Mouse (Mus musculus) midbrain, embryonic 14.5 days (tissue): Measurements from ENCODE around the gene Svopl. TPM values are rescaled to one million over a fixed set of nuclear protein-coding genes. Genes with fewer than 3 reads are reported as not detected.

Source experiments
- ATAC-seq: fragments of 200-750 bp; cut with Nextera tagmentation; 2 replicates; pipeline ENCODE4 v1.8.0; 2017; ENCODE audit warnings: moderate number of reproducible peaks, moderate library complexity; ENCODE audit not compliant: low FRiP score, low TSS enrichment
- DNase-seq: peaks from one replicate; pipeline ENCODE4 v3.0.0-alpha.2; 2015
- H3K27ac ChIP-seq: fragments of 300-500 bp; sonication (generic); replicated peaks from 2 replicates; pipeline ENCODE4 v1.5.1; 2014; ENCODE audit warnings: mild to moderate bottlenecking, low read depth, low read length, moderate library complexity
- H3K27me3 ChIP-seq: fragments of 300-500 bp; sonication (generic); 2 replicates; pipeline ENCODE4 v1.6.1; 2014; ENCODE audit warnings: low read length, control low read depth, mixed read lengths; ENCODE audit not compliant: control insufficient read depth, insufficient read depth
- H3K36me3 ChIP-seq: fragments of 300-500 bp; sonication (generic); 2 replicates; pipeline ENCODE4 v1.6.1; 2014; ENCODE audit warnings: low read length, control low read depth; ENCODE audit not compliant: control insufficient read depth, insufficient read depth
- H3K4me1 ChIP-seq: fragments of 300-500 bp; sonication (generic); 2 replicates; pipeline ENCODE4 v1.6.1; 2014; ENCODE audit warnings: mild to moderate bottlenecking, antibody characterized with exemption, low read length, control low read depth; ENCODE audit not compliant: control insufficient read depth, insufficient read depth
- H3K4me2 ChIP-seq: fragments of 300-500 bp; sonication (generic); 2 replicates; pipeline ENCODE4 v1.6.1; 2014; ENCODE audit warnings: mild to moderate bottlenecking, low read length, moderate library complexity
- H3K4me3 ChIP-seq: fragments of 300-500 bp; sonication (generic); replicated peaks from 2 replicates; pipeline ENCODE4 v1.5.1; 2014; ENCODE audit warnings: low read depth, low read length
- H3K9ac ChIP-seq: fragments of 300-500 bp; sonication (generic); replicated peaks from 2 replicates; pipeline ENCODE4 v1.6.1; 2014; ENCODE audit warnings: mild to moderate bottlenecking, low read length, moderate library complexity
- H3K9me3 ChIP-seq: fragments of 300-500 bp; sonication (generic); 2 replicates; pipeline ENCODE4 v1.6.1; 2016; ENCODE audit warnings: low read length, control low read depth, mixed read lengths; ENCODE audit not compliant: control insufficient read depth
- WGBS: fragments of 180-500 bp; shearing (Covaris S2); extraction: QIAGEN DNeasy Blood & Tissue Kit; methylation state at CpG from one replicate; pipeline ENCODE4 v1.1.7; 2014; 5-methylcytosine and 5-hydroxymethylcytosine counted together
- polyA plus RNA-seq: library from polyadenylated mRNA; unstranded; fragments of >200 nt; fragmentation: Nextera tagmentation; extraction: Ambion mirVana; gene quantifications from 2 replicates; pipeline ENCODE4 v1.2.1, GENCODE M21; 2014

The Svopl gene
- polyA plus RNA-seq, 1 experiment from 2014 or later = 0.86 TPM

DNA sequence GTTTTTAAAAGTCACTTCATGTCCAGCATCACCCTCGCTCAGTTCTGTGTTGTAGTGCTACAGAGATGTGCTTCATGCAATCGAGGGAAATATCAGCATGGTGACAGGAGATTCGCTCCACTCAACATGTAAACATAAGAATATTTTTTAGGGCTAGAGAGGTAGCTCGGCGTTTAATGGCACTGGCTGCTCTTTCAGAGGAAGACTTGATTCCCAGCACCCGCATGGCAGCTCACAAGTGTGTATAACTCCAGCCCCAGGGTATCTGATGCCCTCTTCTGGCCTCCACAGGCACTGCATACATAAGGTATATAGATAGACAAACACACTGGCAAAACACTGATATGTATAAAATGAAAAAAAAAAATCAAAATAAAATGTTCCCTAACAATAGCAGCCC lies 2.8 kb upstream of the Svopl start:
- H3K4me2 ChIP-seq = no peak overlapping the region
- H3K27ac ChIP-seq = no peak overlapping the region
- ATAC-seq = no peak
- WGBS = 96% methylated on average over 6 of the region's 6 CpGs
- H3K36me3 ChIP-seq = no peaks in the 10 kb centered on the region
- no peaks in the 10 kb centered on the region for H3K9me3 ChIP-seq
- no peak overlapping the region for H3K9ac ChIP-seq
- H3K4me3 ChIP-seq = no peak overlapping the region
- no peaks in the 10 kb centered on the region for H3K4me1 ChIP-seq
- H3K27me3 ChIP-seq = no peaks in the 10 kb centered on the region
- no peak for DNase-seq

DNA sequence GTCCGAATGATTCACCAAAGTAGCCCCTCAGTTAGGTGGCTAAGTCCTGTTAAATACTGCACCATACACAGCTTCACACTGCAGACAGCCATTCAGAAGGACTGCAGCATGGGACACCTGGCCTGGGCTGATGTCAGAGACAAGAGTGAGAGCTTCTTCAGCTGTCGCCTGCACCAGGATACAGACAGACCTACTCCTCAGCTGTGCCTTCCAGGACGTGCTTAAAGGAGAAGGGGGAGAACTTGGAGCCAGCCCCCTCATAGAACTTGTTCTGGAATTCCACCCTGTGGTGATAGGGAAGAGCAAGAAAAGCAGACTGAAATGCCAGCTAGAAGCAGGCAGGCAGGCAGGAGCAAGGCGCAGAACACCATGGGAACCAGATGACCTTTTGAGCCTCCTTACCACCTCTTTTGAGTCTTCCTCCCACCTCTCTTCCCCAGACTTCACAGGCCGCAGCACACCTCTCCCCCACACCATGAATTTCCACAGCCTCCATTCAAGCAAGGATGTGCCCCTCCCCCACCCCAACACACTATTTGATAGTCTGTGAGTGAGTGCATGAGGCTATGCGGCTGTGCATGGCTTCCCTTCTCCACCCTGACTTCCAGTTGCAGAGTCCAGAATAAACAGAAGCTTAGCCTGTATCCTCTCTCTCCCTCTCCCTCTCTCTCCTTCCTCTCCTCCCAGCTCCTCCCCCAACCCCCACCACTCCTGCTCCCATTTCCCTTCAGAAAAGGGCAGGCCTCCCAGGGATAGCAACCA lies 2.2 kb upstream of the Svopl start:
- no peak overlapping the region for H3K9ac ChIP-seq
- no peak overlapping the region for H3K27ac ChIP-seq
- H3K4me3 ChIP-seq = no peak overlapping the region
- no peak for ATAC-seq
- 59% methylated on average over 6 of the region's 6 CpGs for WGBS
- H3K4me2 ChIP-seq = no peak overlapping the region
- H3K4me1 ChIP-seq = no peaks in the 10 kb centered on the region
- no peak for DNase-seq
- H3K27me3 ChIP-seq = no peaks in the 10 kb centered on the region
- H3K36me3 ChIP-seq = no peaks in the 10 kb centered on the region
- H3K9me3 ChIP-seq = no peaks in the 10 kb centered on the region

DNA sequence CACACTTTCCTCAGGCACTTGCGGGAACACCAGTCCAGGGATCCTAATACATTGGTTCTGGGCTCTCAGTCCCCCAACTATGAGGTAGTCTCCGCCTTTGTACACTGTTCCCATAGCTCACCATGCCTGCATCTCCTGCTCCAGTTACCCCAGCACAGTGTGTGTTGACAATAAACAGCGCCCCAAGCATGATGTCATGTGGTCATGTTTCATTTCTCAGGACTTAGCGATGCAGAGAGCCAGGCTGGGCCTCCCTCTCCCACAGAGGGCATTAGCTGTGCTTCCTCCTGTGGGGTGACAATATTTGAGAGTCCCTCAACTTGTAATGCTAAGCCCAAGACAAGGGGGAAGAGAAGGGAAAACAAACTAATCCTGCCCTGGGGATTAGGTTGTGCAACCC lies 1.2 kb upstream of the Svopl start:
- Histone ChIP-seq H3K9ac (no peak overlapping the region), H3K4me2 (no peak overlapping the region), H3K27ac (no peak overlapping the region), H3K36me3 (no peaks in the 10 kb centered on the region), H3K4me1 (no peaks in the 10 kb centered on the region), H3K9me3 (no peaks in the 10 kb centered on the region), H3K27me3 (no peaks in the 10 kb centered on the region), H3K4me3 (no peak overlapping the region)
- DNase-seq (no peak), ATAC-seq (no peak)
- WGBS = 74% methylated on average over 4 of the region's 4 CpGs

DNA sequence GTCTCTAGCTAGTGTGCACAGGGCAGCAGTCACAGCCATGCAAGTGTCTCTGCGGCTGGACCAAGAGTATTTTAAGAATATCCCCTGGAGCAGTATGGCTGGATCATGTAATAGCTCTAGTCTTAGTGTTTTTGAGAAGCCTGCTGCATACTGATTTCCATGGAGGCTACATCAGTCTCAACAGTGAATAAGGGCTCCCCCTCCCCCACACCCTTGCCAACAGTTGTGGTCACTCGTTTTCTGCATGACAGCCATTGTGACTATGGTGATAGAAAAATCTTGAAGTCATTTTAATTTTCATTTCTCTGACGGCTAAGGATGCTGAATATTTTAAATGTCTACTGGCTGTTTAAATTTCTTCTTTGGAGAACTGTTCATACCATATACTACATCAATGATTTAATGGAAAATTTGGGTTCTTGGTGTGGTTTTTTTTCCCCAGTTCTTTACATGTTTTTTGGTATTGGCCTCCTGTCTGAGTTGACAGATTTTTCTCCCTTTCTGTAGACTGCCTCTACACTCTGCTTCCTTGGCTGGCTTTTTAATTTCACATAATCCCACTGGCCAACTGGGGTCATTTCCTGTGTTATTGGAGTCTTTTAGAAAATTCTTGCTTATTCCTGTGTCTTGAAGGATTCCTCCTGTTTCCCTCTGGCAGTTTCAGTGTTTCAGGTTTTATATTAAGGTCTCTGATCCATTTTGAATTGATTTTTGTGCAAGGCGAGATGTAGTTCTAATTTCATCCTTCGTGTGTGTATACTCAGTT lies 13.8 kb downstream of the Svopl start:
- no peak overlapping the region for H3K4me2 ChIP-seq
- 62% methylated on average over 5 of the region's 5 CpGs for WGBS
- H3K27me3 ChIP-seq = no peaks in the 10 kb centered on the region
- no peak overlapping the region for H3K9ac ChIP-seq
- no peak overlapping the region for H3K4me3 ChIP-seq
- ATAC-seq = no peak
- H3K36me3 ChIP-seq = no peaks in the 10 kb centered on the region
- H3K9me3 ChIP-seq = no peaks in the 10 kb centered on the region
- H3K4me1 ChIP-seq = peaks cover 7% of the 10 kb centered on the region; the same call in 1 of the 2 replicates
- no peak overlapping the region for H3K27ac ChIP-seq
- DNase-seq = peak; percentile 17

DNA sequence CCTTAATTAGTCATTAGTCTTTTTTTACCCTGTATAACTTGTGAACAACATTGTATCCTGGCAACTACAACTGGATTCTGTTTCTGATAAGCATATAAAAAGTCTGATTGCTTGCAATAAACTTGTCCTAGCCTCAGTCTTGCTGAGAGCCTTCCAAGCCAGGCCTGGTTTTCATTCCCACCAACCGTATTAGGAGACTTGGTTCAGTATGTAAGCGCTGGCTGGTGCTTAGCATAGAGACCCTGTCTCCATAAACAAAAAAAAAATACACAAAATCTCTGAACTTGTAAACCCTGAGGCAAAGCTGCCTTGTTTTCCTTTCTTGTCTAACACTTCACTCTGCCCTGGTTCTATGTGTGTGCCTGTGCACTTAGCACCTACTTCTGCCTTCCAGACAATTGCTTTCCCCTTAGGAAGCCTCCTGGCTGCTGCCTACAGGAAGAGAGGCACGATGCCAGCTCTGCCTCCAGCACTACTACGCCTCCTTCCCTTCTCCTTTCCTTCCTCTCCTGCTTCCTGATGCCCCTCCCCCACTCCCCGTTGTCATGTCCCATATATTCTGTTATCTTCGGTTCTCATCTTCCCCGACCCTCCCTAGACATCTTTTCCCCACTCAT lies 14.8 kb downstream of the Svopl start:
- H3K27me3 ChIP-seq = no peaks in the 10 kb centered on the region
- no peak for ATAC-seq
- WGBS = 68% methylated on average over 7 of the region's 7 CpGs

DNA sequence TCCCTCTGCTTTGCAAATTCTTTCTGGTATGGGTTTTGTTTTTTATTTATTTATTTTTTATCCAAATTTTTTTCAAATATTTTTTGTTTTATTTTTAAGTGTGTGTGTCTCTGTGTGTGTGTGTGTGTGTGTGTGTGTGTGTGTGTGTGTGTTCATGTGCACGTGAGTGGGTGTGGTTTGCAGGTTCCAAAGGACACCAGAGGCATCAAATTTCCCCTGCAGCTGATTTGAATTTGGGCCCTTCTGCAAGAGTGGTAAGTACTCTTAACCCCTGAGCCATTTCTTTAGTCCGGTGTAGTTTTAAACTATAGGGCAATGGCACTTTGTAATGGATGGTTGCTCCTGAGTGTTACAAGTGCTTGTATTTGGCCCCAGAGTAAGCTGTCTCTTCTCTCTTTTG lies 18.6 kb downstream of the Svopl start:
- H3K4me3 ChIP-seq = no peak overlapping the region
- DNase-seq (no peak), ATAC-seq (no peak)
- peaks cover 7% of the 10 kb centered on the region; the same call in 1 of the 2 replicates for H3K4me1 ChIP-seq
- H3K27ac ChIP-seq = no peak overlapping the region
- no peaks in the 10 kb centered on the region for H3K9me3 ChIP-seq
- WGBS = 60% methylated on average over 2 of the region's 2 CpGs
- H3K36me3 ChIP-seq = no peaks in the 10 kb centered on the region
- H3K4me2 ChIP-seq = no peak overlapping the region
- H3K27me3 ChIP-seq = no peaks in the 10 kb centered on the region
- no peak overlapping the region for H3K9ac ChIP-seq

More for the DNA sequence above, 14.8 kb downstream of the Svopl start:
- Histone ChIP-seq H3K4me2 (no peak overlapping the region), H3K27ac (no peak overlapping the region), H3K36me3 (no peaks in the 10 kb centered on the region), H3K4me1 (peaks cover 7% of the 10 kb centered on the region; the same call in 1 of the 2 replicates), H3K9me3 (no peaks in the 10 kb centered on the region), H3K4me3 (no peak overlapping the region), H3K9ac (no peak overlapping the region)
- DNase-seq = peak; percentile 12

DNA sequence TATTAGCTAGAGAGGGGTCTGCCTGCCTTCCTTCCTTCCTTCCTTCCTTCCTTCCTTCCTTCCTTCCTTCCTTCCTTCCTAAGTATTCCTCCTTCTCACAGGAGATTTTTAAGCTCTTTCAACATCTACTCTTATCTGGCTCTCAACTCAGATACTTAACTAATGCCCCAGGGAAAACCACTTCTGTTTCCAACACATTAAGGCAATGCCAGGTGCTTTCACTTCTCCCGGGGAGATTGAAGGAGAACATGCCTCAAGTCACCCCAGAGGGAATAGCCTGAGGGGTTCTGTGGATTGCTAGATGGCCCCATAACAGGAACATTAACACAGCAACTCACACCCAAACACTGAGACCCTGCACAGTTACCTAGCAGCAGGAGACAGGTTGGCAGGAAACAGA lies 19.0 kb downstream of the Svopl start:
- peaks cover 5% of the 10 kb centered on the region; the same call in 1 of the 2 replicates for H3K4me1 ChIP-seq
- H3K36me3 ChIP-seq = no peaks in the 10 kb centered on the region
- no peak overlapping the region for H3K9ac ChIP-seq
- peak; percentile 35 for DNase-seq
- no peak overlapping the region for H3K4me2 ChIP-seq
- H3K9me3 ChIP-seq = no peaks in the 10 kb centered on the region
- H3K27ac ChIP-seq = no peak overlapping the region
- H3K27me3 ChIP-seq = no peaks in the 10 kb centered on the region
- H3K4me3 ChIP-seq = no peak overlapping the region
- no peak for ATAC-seq
- WGBS = 58% methylated on average over 1 of the region's 1 CpGs

DNA sequence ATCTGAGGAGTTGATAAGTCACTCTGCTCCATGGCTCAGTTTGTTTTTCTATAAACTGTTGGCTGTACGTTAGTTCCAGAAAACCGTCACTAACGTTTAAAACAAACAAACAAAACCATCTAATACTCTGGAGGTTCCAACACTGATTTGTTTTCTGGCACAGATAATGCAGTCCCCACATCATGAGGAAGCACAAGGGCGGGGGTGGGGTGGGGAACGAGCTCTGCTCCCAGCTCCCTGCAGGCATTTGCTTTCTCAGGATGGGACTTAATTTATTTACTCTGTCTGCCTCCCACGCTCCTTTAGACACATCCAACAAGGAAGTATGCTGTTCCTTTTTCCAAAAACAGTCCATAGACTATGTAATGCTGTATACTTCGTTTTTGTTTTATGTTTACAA lies 23.5 kb downstream of the Svopl start:
- Histone ChIP-seq H3K4me3 (no peak overlapping the region), H3K27me3 (no peaks in the 10 kb centered on the region), H3K36me3 (no peaks in the 10 kb centered on the region), H3K4me1 (no peaks in the 10 kb centered on the region), H3K4me2 (no peak overlapping the region), H3K9ac (no peak overlapping the region), H3K27ac (no peak overlapping the region), H3K9me3 (no peaks in the 10 kb centered on the region)
- whole genome bisulfite sequencing = 64% methylated on average over 7 of the region's 7 CpGs
- no peak for DNase-seq
- ATAC-seq = no peak
